Mouse (Mus musculus) hindbrain, embryonic 11.5 days (tissue): ENCODE results near the gene Ephb1. TPM values are rescaled to one million over a fixed set of nuclear protein-coding genes. Genes with fewer than 3 reads are reported as not detected.

Experiments used
- ATAC-seq: fragments of 200-750 bp; cut with Nextera tagmentation; 2 replicates; pipeline ENCODE4 v1.8.0; 2017; ENCODE audit warnings: mild to moderate bottlenecking, moderate TSS enrichment, moderate library complexity; ENCODE audit not compliant: low FRiP score
- DNase-seq: peaks from one replicate; pipeline ENCODE4 v3.0.0-alpha.2; 2015; ENCODE audit warnings: low spot score
- H3K27ac ChIP-seq: fragments of 300-500 bp; sonication (generic); 2 replicates; pipeline ENCODE4 v1.5.1; 2014; ENCODE audit warnings: mild to moderate bottlenecking, low read depth, low read length
- H3K27me3 ChIP-seq: fragments of 300-500 bp; sonication (generic); 2 replicates; pipeline ENCODE4 v1.6.1; 2014; ENCODE audit warnings: mild to moderate bottlenecking, low read length, moderate library complexity, mixed read lengths; ENCODE audit not compliant: control insufficient read depth, insufficient read depth
- H3K36me3 ChIP-seq: fragments of 300-500 bp; sonication (generic); 2 replicates; pipeline ENCODE4 v1.6.1; 2014; ENCODE audit warnings: mild to moderate bottlenecking, low read length, moderate library complexity, mixed read lengths; ENCODE audit not compliant: control insufficient read depth, insufficient read depth
- H3K4me1 ChIP-seq: fragments of 300-500 bp; sonication (generic); replicated peaks from 2 replicates; pipeline ENCODE4 v1.6.1; 2014; ENCODE audit warnings: low read length, mixed read lengths; ENCODE audit not compliant: control insufficient read depth, insufficient read depth
- H3K4me2 ChIP-seq: fragments of 300-500 bp; sonication (generic); replicated peaks from 2 replicates; pipeline ENCODE4 v1.6.1; 2014; ENCODE audit warnings: mild to moderate bottlenecking, low read depth, low read length
- H3K4me3 ChIP-seq: fragments of 300-500 bp; sonication (generic); 2 replicates; pipeline ENCODE4 v1.5.1; 2014; ENCODE audit warnings: low read depth, low read length
- H3K9ac ChIP-seq: fragments of 300-500 bp; sonication (generic); 2 replicates; pipeline ENCODE4 v1.6.1; 2014; ENCODE audit warnings: low read depth, low read length
- H3K9me3 ChIP-seq: fragments of 300-500 bp; sonication (generic); 2 replicates; pipeline ENCODE4 v1.6.1; 2016; ENCODE audit warnings: low read length; ENCODE audit not compliant: control insufficient read depth
- WGBS: fragments of 180-500 bp; shearing (Covaris S2); extraction: QIAGEN DNeasy Blood & Tissue Kit; methylation state at CpG from one replicate; pipeline ENCODE4 v1.1.7; 2014; 5-methylcytosine and 5-hydroxymethylcytosine counted together
- polyA plus RNA-seq: library from polyadenylated mRNA; unstranded; fragments of >200 nt; fragmentation: Nextera tagmentation; extraction: Ambion mirVana; gene quantifications from 2 replicates; pipeline ENCODE4 v1.2.1, GENCODE M21; 2014

Gene Ephb1
- polyA plus RNA-seq, 1 experiment from 2014 or later = 18.3 TPM

DNA sequence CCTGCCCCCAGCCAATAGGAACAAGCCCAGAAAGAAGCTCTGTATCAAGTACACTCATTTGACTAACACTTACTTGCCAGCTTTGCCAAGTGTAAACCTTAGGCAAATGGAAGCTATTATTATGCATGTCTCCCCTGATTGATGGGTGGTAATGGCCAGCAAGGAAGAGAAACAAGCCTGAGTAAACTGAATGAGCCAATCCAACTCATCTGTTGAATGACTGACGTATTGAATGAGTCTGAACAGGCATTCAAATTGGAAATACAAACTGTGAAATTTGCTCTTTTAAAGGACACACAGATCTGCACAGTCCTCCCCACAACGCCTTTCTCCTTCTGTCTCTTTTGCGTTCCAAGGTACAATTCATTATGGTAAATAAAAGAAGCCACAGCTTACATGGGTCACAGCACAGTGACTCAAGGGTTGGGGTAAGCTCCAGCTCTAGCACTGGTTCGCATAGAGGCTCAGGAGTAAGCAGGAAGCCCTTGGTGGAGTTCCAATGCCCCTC is 119.0 kb downstream of the Ephb1 start:
- H3K4me1 ChIP-seq = peaks cover 2% of the 10 kb centered on the region; the same call in 1 of the 2 replicates
- no peaks in the 10 kb centered on the region for H3K9me3 ChIP-seq
- no peak overlapping the region for H3K4me3 ChIP-seq
- H3K27me3 ChIP-seq = peaks cover 4% of the 10 kb centered on the region
- H3K4me2 ChIP-seq = no peak overlapping the region
- DNase-seq = peak; percentile 33
- no peaks in the 10 kb centered on the region for H3K36me3 ChIP-seq
- no peak overlapping the region for H3K27ac ChIP-seq
- ATAC-seq = peak; percentile 79
- 28% methylated on average over 4 of the region's 4 CpGs for WGBS
- H3K9ac ChIP-seq = no peak overlapping the region

DNA sequence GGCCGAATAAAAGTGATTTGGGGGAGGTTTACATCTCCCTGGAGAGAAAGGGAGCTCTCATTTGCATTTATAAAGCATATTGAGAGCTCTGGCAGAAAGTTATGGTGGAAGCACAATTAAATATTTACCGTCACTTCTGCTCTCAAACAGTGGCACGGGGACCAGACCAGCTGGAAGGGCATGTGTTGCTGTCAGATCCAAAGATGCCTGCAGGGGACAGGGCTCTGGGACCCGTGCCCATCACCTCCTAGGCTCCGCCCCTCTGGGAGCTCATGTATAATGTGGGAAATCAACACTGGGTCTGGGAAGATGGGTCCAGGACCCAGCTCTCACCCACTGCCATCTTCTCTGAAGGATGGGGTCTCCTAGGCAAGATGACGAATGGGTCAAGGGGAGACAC is 123.2 kb downstream of the Ephb1 start:
- ATAC-seq (no peak), DNase-seq (no peak)
- Histone ChIP-seq H3K9ac (no peak overlapping the region), H3K27ac (no peak overlapping the region), H3K4me1 (no peaks in the 10 kb centered on the region), H3K4me2 (no peak overlapping the region), H3K36me3 (no peaks in the 10 kb centered on the region), H3K27me3 (no peaks in the 10 kb centered on the region; the same call in none of the 2 replicates), H3K9me3 (no peaks in the 10 kb centered on the region), H3K4me3 (no peak overlapping the region)
- WGBS = 70% methylated on average over 6 of the region's 6 CpGs

DNA sequence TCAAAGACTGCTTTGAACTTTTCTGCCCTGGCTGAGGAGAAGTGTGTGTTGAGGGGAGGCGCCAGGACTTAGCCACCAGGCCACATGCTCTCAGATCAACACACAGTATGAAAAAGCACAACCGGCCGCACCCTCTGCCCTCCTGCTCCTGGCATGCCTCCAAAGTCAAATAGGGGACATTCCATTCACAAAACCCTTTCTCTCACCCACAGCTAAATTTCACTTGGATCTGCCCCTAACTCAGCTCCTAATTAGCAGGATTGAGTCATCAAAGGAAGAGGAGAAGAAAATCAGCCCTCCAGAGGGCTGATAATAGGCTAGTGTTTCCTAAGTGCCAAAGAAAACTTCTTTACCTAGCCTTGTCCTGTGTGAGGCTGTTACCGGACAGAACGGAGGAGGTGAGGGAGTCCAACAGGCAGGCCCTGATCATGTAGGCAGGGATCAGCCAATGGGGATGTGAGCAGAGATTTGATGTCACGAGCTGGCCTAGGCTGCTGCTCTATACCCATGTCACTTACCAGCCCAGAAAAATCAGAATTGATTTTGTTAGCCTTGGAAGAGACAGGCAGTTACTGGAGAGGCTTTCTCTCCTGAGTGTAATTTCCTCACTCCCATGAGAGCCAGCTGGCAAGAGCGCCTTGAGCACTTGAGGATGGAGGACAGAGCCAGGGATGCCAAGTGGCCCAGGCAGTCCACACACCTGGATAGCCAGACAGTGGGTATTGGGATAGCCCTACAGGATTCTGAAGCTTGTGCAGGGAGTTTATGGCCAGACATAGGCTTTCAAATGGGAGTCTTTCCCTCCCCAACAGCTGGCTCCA is 137.5 kb downstream of the Ephb1 start:
- Histone ChIP-seq H3K9ac (no peak overlapping the region), H3K27me3 (peaks cover 9% of the 10 kb centered on the region), H3K9me3 (no peaks in the 10 kb centered on the region), H3K4me2 (no peak overlapping the region), H3K4me1 (peaks cover 3% of the 10 kb centered on the region; the same call in 1 of the 2 replicates), H3K4me3 (no peak overlapping the region), H3K27ac (no peak overlapping the region), H3K36me3 (no peaks in the 10 kb centered on the region)
- DNase-seq = no peak
- ATAC-seq = no peak
- 61% methylated on average over 7 of the region's 7 CpGs for WGBS

DNA sequence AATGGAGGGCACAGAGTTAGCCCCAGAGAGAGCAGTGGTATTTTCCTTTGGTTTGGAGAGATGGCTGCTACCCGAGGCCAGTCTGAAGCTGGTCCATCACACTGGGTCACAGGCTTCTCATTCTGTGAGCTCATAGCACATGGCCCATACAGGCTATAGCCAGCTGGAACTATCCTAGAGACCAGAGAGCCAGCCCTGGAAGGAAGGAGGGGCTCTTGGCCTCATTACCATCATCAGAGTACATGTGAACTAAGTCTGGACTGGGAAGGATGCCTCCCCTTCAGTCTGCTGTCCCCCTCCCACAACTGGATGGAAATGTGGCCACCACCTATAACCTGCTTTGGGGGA is 142.5 kb downstream of the Ephb1 start:
- Histone ChIP-seq H3K4me2 (no peak overlapping the region), H3K4me3 (no peak overlapping the region), H3K9ac (no peak overlapping the region), H3K9me3 (no peaks in the 10 kb centered on the region), H3K27me3 (peaks cover 26% of the 10 kb centered on the region), H3K4me1 (peaks cover 6% of the 10 kb centered on the region), H3K36me3 (no peaks in the 10 kb centered on the region), H3K27ac (peak overlapping the region; percentile 82)
- peak; percentile 82; the same call in 1 of the 2 replicates for ATAC-seq
- WGBS = 15% methylated on average over 1 of the region's 1 CpGs
- DNase-seq = no peak

DNA sequence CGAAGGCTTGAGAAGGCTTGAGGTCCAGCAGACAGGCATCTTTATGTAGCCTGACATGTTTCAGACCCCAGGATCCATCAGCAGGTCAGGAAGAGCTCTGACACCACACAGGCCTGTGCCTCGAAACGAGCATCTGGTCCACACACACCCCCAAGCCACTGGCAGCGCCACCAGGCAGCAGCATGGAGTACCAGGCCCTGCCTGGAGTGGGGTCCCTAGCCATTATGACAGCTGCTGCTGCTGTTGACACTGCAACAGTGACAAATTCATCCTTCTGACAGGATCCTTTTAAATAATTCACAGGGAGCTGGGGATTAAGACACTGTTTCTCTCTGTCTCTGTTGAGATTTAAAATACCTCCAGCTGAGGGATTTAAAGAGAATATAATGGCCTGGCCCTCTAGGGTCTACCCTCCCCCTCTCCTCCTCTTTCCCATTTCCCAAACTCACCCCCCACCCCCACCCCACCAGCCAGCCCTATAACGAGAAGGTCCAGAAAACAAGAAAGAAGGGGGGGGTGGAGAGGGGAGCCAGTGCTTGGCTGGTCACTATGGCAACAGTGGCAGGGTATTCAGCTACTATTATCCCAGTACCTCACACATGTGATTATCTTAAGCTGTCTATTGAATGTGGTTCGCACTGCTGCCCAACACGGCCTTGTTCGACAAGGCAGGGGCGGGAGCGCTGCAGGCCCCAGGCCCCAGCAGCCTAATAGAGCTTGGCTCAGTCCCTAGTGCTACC is 143.0 kb downstream of the Ephb1 start:
- Histone ChIP-seq H3K4me3 (no peak overlapping the region), H3K4me1 (peaks cover 6% of the 10 kb centered on the region), H3K27me3 (peaks cover 26% of the 10 kb centered on the region), H3K36me3 (no peaks in the 10 kb centered on the region), H3K27ac (peak overlapping the region; percentile 82), H3K9ac (no peak overlapping the region), H3K9me3 (no peaks in the 10 kb centered on the region), H3K4me2 (no peak overlapping the region)
- WGBS = 10% methylated on average over 10 of the region's 10 CpGs
- ATAC-seq (peak; percentile 95), DNase-seq (peak; percentile 82)

DNA sequence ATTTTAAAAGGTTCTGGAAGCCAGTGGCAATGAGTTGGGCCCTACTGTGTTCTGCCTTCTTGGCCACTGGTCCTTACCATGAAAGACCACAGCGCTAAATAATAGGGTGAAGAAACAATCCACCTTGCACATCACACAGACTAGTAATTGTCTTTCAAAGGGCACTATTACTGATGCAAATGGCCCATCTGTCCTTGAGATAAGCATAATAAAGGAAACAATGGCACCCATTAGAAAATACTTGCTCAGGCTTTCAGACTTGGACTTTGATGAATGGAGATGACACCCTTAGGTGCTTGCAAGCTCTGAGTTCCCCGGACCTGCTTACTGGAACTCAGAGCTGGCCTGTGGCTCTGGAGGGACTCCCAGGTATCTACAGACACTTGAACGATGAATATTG is 149.0 kb downstream of the Ephb1 start:
- Histone ChIP-seq H3K4me2 (no peak overlapping the region), H3K4me3 (no peak overlapping the region), H3K36me3 (no peaks in the 10 kb centered on the region), H3K27ac (no peak overlapping the region), H3K9me3 (no peaks in the 10 kb centered on the region), H3K4me1 (no peaks in the 10 kb centered on the region), H3K27me3 (peaks cover 15% of the 10 kb centered on the region), H3K9ac (no peak overlapping the region)
- DNase-seq = no peak
- 53% methylated on average over 3 of the region's 3 CpGs for WGBS
- ATAC-seq = no peak

DNA sequence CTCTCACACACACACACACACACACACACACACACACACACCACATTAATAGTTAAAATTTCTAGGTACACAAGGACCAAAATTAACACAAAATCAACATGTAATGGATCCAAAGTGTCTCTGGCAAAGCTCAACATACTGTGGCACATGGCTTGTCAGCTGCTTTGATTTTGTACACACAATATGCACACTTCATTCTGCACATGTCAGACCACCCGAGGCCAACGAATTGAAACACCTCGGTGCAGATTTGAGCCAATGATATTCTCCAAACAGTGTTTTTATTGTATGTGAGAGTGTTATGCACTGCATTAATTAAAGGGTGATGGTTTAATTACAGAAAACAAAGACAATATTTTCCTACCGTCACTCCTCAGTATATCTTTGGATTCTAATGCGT is 152.6 kb downstream of the Ephb1 start:
- Histone ChIP-seq H3K27me3 (peaks cover 6% of the 10 kb centered on the region; the same call in 1 of the 2 replicates), H3K4me3 (no peak overlapping the region), H3K4me2 (no peak overlapping the region), H3K36me3 (no peaks in the 10 kb centered on the region), H3K9me3 (no peaks in the 10 kb centered on the region), H3K9ac (no peak overlapping the region), H3K27ac (no peak overlapping the region), H3K4me1 (peaks cover 3% of the 10 kb centered on the region; the same call in 1 of the 2 replicates)
- ATAC-seq (no peak), DNase-seq (no peak)
- WGBS = 91% methylated on average over 5 of the region's 5 CpGs

DNA sequence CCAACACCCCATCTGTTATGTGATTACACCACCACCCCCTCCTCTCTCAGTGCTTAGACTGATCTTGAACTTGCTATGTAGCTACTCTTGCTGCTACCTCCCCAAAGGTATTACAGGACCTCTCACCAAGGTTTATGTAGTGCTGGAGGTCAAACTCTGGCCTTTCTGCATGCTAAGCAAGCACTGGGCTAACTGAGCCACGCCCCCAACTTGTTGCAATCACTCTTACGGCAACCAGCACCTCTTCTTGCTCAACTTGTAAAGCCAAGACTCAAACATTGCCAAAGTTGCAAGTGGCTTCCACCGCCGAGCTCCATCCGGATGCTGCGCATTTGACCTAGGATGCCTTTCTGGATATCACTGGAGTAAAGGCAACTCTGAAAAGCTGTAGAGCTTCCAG is 157.6 kb downstream of the Ephb1 start:
- ATAC-seq (no peak), DNase-seq (no peak)
- no peak overlapping the region for H3K4me2 ChIP-seq
- peaks cover 15% of the 10 kb centered on the region for H3K27me3 ChIP-seq
- no peak overlapping the region for H3K4me3 ChIP-seq
- H3K4me1 ChIP-seq = peaks cover 10% of the 10 kb centered on the region; the same call in 1 of the 2 replicates
- no peaks in the 10 kb centered on the region for H3K9me3 ChIP-seq
- no peak overlapping the region for H3K27ac ChIP-seq
- H3K36me3 ChIP-seq = no peaks in the 10 kb centered on the region
- H3K9ac ChIP-seq = no peak overlapping the region
- WGBS = 91% methylated on average over 6 of the region's 6 CpGs
